Mouse (Mus musculus) E14TG2a.4 (cell line): ENCODE data around the gene C1qtnf9.

ENCODE experiments used
- CTCF ChIP-seq: conservative IDR thresholded peaks from 2 replicates; pipeline ENCODE4 v1.5.1; 2014; ENCODE audit warnings: low read length
- NANOG ChIP-seq: IDR thresholded peaks from 2 replicates; pipeline ENCODE4 v1.6.1; 2014; ENCODE audit warnings: borderline replicate concordance, low read length, mixed read lengths
- POU5F1 ChIP-seq: IDR thresholded peaks from 2 replicates; pipeline ENCODE4 v1.6.1; 2014; ENCODE audit warnings: low read length, borderline replicate concordance

DNA sequence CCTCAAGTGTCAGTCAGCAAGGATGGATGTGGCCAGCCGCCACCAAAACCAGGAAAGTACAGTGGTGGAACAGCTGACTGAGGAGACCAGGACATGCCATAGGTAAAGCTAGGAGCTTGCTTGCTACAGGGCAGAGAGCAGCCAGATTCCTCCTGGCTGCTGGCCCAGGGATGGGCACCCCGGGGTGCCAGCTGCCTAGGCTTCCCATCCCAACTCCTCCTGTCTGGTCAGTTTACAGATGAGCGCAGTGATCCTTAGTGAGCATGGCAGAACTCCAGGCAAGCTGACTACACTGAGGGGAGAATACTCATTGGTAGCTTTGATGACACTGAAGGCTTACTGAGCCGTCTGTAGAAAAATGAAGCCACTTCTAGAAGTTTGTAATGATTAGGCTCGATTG, 32.7 kb upstream of the C1qtnf9 start:
- TF ChIP-seq CTCF (no peak), POU5F1 (no peak), NANOG (no peak)
